Mouse (Mus musculus) kidney, postnatal 0 days (tissue): Measurements from ENCODE around the gene Slc7a4. TPM values are rescaled to one million over a fixed set of nuclear protein-coding genes. Genes with fewer than 3 reads are reported as not detected.

ENCODE experiments used
- ATAC-seq: fragments of 200-750 bp; cut with Nextera tagmentation; replicated peaks from 2 replicates; pipeline ENCODE4 v1.8.0; 2017; ENCODE audit warnings: low read depth, moderate number of reproducible peaks, moderate TSS enrichment, moderate library complexity; ENCODE audit not compliant: low FRiP score
- DNase-seq: peaks from one replicate; pipeline ENCODE4 v3.0.0-alpha.2; 2016; ENCODE audit warnings: low spot score
- H3K27ac ChIP-seq: fragments of 300-500 bp; sonication (generic); 2 replicates; pipeline ENCODE4 v1.5.1; 2014; ENCODE audit warnings: mild to moderate bottlenecking
- H3K27me3 ChIP-seq: fragments of 300-500 bp; sonication (generic); 2 replicates; pipeline ENCODE4 v1.6.1; 2014; ENCODE audit warnings: low read length, mixed read lengths; ENCODE audit not compliant: insufficient read depth
- H3K36me3 ChIP-seq: fragments of 300-500 bp; sonication (generic); 2 replicates; pipeline ENCODE4 v1.6.1; 2014; ENCODE audit warnings: low read length, mixed read lengths; ENCODE audit not compliant: insufficient read depth
- H3K4me1 ChIP-seq: fragments of 300-500 bp; sonication (generic); replicated peaks from 2 replicates; pipeline ENCODE4 v1.6.1; 2014; ENCODE audit warnings: antibody characterized with exemption, low read length, mixed read lengths; ENCODE audit not compliant: insufficient read depth
- H3K4me2 ChIP-seq: fragments of 300-500 bp; sonication (generic); 2 replicates; pipeline ENCODE4 v1.6.1; 2014; ENCODE audit warnings: mild to moderate bottlenecking, low read length, moderate library complexity, mixed read lengths
- H3K4me3 ChIP-seq: fragments of 300-500 bp; sonication (generic); replicated peaks from 2 replicates; pipeline ENCODE4 v1.5.1; 2014; ENCODE audit warnings: low read depth, low read length
- H3K9ac ChIP-seq: fragments of 300-500 bp; sonication (generic); 2 replicates; pipeline ENCODE4 v1.6.1; 2014; ENCODE audit warnings: low read depth, low read length
- H3K9me3 ChIP-seq: fragments of 300-500 bp; sonication (generic); replicated peaks from 2 replicates; pipeline ENCODE4 v1.6.1; 2016; ENCODE audit warnings: low read length, inconsistent platforms, mixed read lengths
- CTCF ChIP-seq: IDR thresholded peaks from 2 replicates; pipeline ENCODE4 v1.5.1; 2016; ENCODE audit warnings: antibody characterized with exemption, low read depth, mild to moderate bottlenecking, moderate library complexity
- WGBS: fragments of 180-500 bp; shearing (Covaris S2); extraction: QIAGEN DNeasy Blood & Tissue Kit; methylation state at CpG from one replicate; pipeline ENCODE4 v1.1.7; 2014; 5-methylcytosine and 5-hydroxymethylcytosine counted together
- polyA plus RNA-seq: library from polyadenylated mRNA; unstranded; fragments of >200 nt; fragmentation: Nextera tagmentation; extraction: Ambion mirVana; gene quantifications from 2 replicates; pipeline ENCODE4 v1.2.1, GENCODE M21; 2015

The Slc7a4 gene
- polyA plus RNA-seq, 1 experiment from 2014 or later = 14.3 TPM

GRCm38 (mm10) chr16:17600944-17601562 lies 18.0 kb upstream of the Slc7a4 start:
- Histone ChIP-seq H3K9ac (no peak overlapping the region), H3K27me3 (no peaks in the 10 kb centered on the region), H3K4me3 (no peak overlapping the region), H3K36me3 (no peaks in the 10 kb centered on the region), H3K4me1 (no peaks in the 10 kb centered on the region), H3K4me2 (no peak overlapping the region), H3K27ac (no peak overlapping the region), H3K9me3 (no peaks in the 10 kb centered on the region)
- DNase-seq (peak; percentile 30), ATAC-seq (no peak)
- whole genome bisulfite sequencing = 50% methylated on average over 3 of the region's 3 CpGs
- TF ChIP-seq CTCF = peak; percentile 60

- Histone ChIP-seq H3K27ac (no peak overlapping the region), H3K4me3 (no peak overlapping the region), H3K9ac (no peak overlapping the region), H3K27me3 (no peaks in the 10 kb centered on the region), H3K36me3 (no peaks in the 10 kb centered on the region), H3K4me1 (no peaks in the 10 kb centered on the region), H3K9me3 (no peaks in the 10 kb centered on the region), H3K4me2 (no peak overlapping the region)
- ATAC-seq = no peak
- WGBS = 8% methylated on average over 2 of the region's 2 CpGs
- peak; percentile 55 for DNase-seq
- no peak for TF ChIP-seq CTCF
These were observed 7.7 kb upstream of the Slc7a4 start for GRCm38 (mm10) chr16:17590731-17591130.

GRCm38 (mm10) chr16:17584555-17584954 lies 1.5 kb upstream of the Slc7a4 start:
- DNase-seq = no peak
- 62% methylated on average over 7 of the region's 7 CpGs for WGBS
- no peaks in the 10 kb centered on the region for H3K27me3 ChIP-seq
- ATAC-seq = no peak
- no peaks in the 10 kb centered on the region for H3K36me3 ChIP-seq
- no peak overlapping the region for H3K27ac ChIP-seq
- TF ChIP-seq CTCF = no peak
- H3K4me2 ChIP-seq = no peak overlapping the region
- H3K4me3 ChIP-seq = no peak overlapping the region
- H3K4me1 ChIP-seq = no peaks in the 10 kb centered on the region
- H3K9me3 ChIP-seq = no peaks in the 10 kb centered on the region
- no peak overlapping the region for H3K9ac ChIP-seq

GRCm38 (mm10) chr16:17576825-17577215 lies 6.2 kb downstream of the Slc7a4 start:
- no peak for TF ChIP-seq CTCF
- Histone ChIP-seq H3K27me3 (no peaks in the 10 kb centered on the region), H3K9ac (no peak overlapping the region), H3K9me3 (no peaks in the 10 kb centered on the region), H3K27ac (no peak overlapping the region), H3K36me3 (no peaks in the 10 kb centered on the region), H3K4me2 (peak overlapping the region; percentile 78), H3K4me1 (peaks cover 5% of the 10 kb centered on the region; the same call in 1 of the 2 replicates), H3K4me3 (peak overlapping the region; percentile 41)
- no peak for DNase-seq
- 13% methylated on average over 8 of the region's 8 CpGs for WGBS
- no peak for ATAC-seq

GRCm38 (mm10) chr16:17575870-17576824 lies 6.9 kb downstream of the Slc7a4 start:
- Histone ChIP-seq H3K27me3 (no peaks in the 10 kb centered on the region), H3K4me1 (peaks cover 5% of the 10 kb centered on the region; the same call in 1 of the 2 replicates), H3K27ac (0 out of 2 replicates have a peak overlapping the region, but pooled peaks have one; percentile 5), H3K4me3 (peak overlapping the region; percentile 41), H3K36me3 (no peaks in the 10 kb centered on the region), H3K9ac (peak overlapping the region; percentile 46), H3K9me3 (no peaks in the 10 kb centered on the region), H3K4me2 (peak overlapping the region; percentile 78)
- peak; percentile 55 for DNase-seq
- ATAC-seq = peak; percentile 68
- no peak for TF ChIP-seq CTCF
- WGBS = 13% methylated on average over 45 of the region's 45 CpGs

GRCm38 (mm10) chr16:17566186-17566585 lies 16.8 kb downstream of the Slc7a4 start:
- Histone ChIP-seq H3K4me1 (peaks cover 8% of the 10 kb centered on the region; the same call in 1 of the 2 replicates), H3K36me3 (no peaks in the 10 kb centered on the region), H3K27ac (no peak overlapping the region), H3K27me3 (no peaks in the 10 kb centered on the region), H3K4me3 (no peak overlapping the region), H3K9me3 (no peaks in the 10 kb centered on the region), H3K9ac (no peak overlapping the region), H3K4me2 (no peak overlapping the region)
- DNase-seq (peak; percentile 50), ATAC-seq (no peak)
- TF ChIP-seq CTCF = peak; percentile 57
- WGBS = 13% methylated on average over 4 of the region's 4 CpGs
